Mouse (Mus musculus) thymus, postnatal 25 days (tissue): ENCODE data around the gene Nans.

ENCODE experiments used
- DNase-seq: peaks from one replicate; pipeline ENCODE4 v3.0.0; 2022

Nans gene

DNA sequence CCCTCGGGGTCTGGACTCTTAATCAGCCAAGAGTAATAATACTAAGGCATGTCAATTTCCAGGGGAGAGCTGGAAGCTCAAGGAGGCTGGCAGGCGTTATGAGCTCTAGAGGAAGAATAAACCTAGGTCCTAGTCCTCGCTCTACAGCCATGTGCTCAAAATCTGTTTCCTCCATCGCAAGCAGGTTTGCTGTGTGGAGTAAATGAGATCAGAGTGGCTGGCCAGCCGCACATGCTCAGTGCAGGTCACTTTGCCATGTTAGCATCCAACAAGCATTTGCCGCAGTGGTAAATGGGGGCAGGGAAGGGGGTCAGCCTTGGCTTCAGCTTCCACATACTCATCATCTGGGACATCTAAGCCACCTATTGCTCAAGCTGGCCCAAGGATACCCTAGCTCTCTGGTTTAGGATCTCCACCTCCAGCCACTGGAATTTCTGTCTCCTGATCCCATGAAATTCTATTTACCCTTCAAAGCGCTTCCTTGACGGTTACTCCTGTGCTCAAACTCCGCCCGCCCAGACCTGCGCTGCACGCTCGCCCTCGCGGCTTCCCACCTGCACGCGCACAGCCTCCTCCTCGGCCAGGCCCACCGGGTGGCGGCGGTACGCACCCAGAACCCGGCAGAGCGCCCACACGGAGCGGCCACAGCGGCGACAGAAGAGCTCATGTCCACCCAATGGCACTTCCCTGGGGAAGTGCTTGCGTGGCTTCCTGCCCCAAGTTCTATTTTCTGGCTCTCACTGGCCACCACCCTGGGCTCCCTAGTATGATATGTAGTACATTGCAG is 45.1 kb downstream of the Nans start:
- DNase-seq, result peak; percentile 43

DNA sequence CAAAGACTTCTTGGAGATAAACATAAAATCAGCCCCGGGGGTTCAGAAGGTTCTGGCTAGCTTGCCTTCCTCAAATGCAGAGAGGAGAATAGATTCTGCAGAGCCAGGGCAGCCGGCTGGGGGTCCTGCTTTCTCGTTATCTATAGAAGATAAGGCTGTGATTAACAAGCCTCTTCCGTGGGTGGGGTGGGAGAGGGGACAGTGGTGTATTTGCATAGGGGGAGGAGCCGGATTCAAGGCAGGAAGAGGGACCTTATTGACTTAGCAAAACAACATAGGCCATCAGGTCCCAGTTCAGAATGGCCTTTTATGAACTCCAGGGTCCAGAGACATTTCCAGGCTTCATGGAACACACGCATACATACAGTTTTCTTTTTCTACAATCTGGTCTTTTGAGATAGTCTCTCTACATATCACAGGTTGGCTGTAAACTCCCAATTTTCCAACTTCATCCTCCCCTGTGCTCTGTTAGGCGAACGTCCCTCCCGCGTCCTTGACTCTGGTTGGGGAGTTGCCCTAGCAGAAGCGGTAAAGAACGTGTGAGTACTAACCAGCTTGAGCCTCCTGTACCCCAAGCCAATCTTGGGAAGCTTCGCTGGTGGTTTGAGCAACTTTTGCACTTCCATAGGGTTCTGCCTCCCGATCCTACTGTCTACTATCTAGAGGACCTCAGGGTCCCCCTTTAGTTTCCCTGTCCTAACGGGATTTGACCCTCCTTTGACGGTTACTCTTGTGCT is 46.2 kb downstream of the Nans start:
- peak; percentile 46 for DNase-seq

DNA sequence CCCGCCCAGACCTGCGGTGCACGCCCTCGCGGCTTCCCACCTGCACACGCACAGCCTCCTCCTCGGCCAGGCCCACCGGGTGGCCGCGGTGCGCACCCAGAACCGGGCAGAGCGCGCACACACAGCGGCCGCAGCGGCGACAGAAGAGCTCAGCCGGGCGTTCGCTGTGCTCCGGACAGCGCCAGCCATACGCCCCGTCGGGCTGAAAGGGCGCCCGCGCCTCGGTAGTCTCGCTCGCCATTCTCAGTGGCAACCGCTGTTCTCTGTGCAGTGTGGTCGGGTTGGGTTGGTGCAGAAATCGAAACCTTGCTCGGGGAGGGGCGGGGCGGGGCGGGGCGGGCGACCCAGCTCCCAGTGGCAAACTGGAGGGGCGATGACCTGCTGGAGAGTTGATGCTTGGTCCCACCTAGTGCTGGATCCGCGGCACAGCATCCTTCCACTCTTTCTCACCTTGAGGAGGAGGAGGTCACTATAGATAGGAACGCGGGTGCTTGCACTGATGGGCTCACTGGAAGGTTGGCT is 46.9 kb downstream of the Nans start, which contains the start of gene Trim14:
Trim14 (minus strand) TSS at position 302 of the 522 bp plus-strand sequence.
- peak; percentile 72 for DNase-seq

DNA sequence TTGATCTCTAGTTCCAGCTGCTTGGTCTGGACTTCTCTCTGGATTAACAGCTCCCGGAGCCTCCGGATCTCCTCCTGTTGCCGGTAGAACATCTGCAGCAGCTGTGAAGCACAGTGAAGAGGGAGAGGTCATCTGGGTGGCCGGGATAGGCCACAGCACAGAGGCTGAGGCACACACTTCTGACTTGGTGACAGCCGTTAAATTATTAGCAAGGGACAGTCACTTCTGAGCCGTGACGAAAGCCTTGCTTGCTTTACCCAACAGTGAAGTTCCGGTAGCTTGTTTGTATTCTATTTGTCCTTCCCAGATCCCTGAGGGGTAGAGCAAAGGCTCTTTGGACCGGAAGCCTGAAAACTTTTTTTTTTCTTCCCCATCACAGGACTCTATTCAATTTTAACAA is 50.1 kb downstream of the Nans start:
- DNase-seq, result no peak

DNA sequence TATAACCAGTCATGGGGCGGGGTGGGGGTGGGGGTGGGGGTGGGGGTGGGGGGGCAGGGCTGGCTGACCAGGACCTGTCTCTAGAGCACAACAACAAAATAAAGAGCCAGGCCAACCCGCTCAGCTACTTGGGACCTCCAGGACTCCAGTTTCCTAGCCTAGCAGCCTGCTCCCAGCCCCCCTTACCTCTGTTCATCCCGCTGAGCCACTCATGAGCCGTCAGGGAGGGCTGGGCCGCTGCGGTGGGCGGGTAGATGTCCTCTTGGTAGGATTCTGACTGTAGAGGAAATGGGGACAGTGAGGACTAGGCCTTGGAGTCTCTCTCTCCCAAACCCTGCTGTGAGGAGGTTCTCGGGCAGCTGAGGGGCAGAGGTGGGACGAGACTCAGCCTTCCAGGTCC is 52.7 kb downstream of the Nans start:
- no peak for DNase-seq

DNA sequence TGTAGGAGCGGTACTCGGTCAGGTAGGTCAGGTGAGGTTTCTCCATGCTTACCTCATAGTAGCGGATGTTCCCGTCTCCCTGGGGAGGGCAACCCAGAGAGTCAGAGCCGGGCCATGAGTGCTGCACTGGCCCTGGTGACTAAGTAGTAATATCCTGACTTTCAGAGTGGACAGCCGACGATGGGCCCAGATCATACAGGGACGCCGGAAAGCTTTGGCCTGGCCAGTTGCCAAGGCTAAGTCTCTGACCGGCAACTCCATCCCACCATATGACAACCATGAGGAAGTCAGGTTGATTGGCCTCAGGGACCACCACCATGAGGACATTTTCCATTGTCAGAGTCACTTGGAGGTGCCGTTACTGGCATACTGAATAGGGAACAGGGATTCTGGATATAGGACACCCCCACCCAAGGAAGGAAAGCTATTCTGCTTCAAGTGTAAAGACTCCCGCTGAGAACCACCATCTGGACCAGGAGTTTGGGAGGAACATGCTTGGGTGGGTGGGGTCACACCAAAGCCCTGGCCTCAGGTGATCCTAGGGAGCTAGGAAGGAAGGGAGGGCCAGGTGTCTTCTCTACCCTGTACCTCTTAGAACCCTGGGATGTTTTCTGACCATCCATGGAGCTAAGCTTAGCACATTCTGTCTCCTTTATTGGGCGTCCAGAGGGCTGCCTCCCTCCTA is 54.5 kb downstream of the Nans start:
- no peak for DNase-seq

DNA sequence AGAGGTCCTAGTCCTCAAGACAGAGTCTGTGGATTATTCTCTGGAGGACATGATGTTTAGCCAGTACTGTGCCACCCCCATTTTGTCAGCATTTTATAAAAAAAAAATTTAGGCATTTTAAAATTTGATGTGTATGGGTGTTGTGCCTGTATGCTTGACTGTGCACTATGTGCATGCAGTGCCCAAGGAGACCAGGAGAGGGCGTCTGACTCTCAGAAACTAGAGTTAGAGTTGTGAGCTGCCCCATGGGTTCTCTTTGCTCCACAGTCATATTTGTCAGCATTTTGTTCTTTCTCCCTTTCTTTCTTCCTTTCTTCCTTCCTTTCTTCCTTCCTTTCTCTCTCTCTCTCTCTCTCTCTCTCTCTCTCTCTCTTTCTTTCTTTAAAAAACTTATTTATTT is 55.3 kb downstream of the Nans start:
- peak; percentile 41 for DNase-seq

DNA sequence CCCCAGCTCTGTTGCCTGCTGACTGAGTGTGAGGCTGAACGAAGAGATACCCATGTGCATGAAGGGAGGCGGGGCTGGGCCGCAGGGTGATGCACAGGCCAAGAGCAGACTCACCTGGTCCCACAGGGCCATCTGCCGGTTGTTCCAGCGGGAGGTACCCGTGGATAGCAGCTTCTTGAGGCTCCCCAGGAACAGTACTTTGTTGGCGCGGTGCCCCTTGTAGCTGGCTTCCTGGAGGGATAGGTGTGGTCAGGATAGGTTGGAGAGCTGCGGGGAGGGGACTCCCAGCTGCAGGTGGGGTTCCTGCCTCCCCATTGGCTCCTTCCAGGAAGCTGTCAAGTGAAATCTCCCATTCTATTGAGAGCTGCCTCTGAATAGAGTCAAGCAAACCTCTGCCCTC is 56.5 kb downstream of the Nans start:
- no peak for DNase-seq

DNA sequence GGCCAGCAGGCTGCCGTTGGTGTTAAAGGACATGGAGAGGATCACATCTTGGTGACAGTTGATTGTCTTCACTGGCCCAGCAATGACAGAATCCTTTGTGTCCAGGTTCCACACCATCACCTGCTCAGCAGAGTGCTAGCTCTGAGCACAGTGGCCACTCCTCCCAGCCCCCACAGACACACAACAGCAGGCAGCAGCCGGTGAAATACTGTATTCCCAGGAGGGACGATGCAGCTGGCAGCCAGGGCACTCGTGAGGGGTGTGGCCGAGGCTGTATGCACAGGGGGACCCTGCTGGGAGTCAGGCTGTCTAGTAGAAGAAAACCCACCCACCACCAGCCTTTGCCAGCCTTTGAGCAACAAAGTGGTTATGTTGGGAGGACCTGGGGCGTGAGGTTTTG is 57.7 kb downstream of the Nans start:
- no peak for DNase-seq

DNA sequence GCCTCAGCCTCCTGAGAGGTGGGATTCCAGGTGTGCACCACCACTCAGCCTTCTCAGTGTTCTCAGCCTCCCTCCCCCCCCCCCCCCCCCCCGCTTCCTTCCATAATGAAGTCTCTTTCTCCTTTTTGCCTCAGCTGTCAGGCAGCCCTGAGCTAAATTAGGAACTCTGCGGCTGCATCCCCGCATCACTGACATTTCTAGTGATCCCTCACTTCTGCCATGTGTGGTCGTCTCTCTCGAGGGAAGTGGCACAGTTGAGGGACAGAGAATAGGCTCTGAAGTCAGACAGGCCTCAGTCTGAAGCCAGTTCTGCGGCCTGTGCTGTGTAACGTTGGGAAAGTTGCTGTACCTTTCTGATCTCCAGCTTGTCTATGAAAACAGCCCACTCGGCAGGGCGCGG is 60.9 kb downstream of the Nans start:
- DNase-seq, result no peak

DNA sequence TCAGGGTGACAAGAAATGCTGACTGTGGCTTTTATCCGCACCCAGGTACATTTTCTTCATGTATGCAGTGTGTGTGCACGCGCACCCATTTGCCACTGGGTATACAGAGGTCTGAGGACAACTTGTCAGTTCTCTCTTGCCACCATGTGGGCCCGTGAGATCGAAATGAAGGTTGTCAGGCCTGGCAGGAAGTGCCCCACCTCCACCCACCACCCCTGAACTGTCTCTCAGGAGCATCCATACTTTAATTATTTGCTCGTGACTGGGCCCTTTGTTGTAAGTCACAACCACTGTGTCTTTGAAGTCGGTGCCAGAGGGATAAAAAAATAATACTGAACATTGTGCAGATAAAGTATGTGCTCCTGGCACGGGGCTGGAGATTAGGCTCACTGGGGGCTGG is 61.4 kb downstream of the Nans start:
- no peak for DNase-seq
